Mouse (Mus musculus): ENCODE measurements around the gene Ndufc1. TPM values are rescaled to one million over a fixed set of nuclear protein-coding genes. Genes with fewer than 3 reads are reported as not detected.
"Not testable (repeated sequence)": the region's sequence is repeated elsewhere in the genome, so short reads cannot be mapped to it uniquely, and the experiment has no call there.

Ndufc1 gene
- total RNA-seq, 1 experiment from 2014 or later: 904 TPM

DNA sequence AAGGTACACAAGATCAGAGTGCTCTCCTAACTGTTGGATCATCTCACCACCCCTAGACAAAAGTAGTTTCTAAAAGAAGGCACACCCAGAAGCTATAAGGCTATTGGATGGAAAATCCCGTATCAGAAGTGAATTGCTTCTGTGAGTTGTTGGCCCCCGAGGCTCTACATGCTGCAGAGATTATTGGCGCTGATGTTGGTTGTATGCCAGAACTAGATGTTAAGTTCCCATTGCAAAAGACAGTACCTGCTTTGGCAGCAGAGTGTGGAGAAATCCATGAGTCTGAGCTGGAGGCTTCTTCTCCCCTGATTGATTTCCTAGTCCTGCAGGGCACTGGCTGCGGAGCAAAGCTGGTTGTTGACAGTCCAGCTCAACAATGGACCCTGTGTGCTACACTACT is 40.8 kb downstream of the Ndufc1 start:
- no peak for DNase-seq

DNA sequence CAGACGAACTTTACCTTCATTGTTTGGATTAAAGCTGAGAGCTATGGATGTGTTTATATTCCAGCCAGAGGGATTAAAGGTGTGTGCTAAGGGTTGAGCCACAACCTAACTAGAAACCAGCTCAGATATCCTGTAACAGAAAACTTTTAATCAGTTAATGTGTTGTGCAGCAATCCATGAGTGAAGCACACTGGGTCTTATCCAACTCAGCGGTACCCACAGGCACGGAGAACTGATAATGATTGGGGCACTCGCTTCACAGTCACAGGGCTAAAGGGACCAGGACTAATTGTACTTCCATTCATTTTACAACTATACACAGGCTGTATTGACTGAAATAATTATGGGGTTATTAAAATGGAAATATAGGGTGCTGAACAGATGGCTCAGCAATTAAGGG is 41.9 kb downstream of the Ndufc1 start:
- no peak for DNase-seq

DNA sequence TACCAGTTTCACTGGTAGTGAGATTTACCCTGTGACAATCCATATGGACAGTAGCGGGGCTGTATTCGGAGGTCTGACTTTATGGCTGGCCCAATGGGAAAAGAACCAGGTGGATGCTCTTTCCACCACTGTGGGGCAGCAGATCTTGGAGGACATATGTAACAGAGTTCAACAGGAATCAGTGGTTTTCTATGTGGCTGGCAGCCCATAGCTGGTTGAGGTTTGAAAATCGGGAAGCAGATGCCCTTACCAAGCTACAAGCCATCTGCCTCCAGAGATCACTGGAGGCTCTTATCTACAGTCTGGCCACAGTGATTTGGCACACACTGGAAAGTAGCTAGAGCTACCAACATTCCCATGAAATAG is 43.3 kb downstream of the Ndufc1 start:
- DNase-seq: no peak

DNA sequence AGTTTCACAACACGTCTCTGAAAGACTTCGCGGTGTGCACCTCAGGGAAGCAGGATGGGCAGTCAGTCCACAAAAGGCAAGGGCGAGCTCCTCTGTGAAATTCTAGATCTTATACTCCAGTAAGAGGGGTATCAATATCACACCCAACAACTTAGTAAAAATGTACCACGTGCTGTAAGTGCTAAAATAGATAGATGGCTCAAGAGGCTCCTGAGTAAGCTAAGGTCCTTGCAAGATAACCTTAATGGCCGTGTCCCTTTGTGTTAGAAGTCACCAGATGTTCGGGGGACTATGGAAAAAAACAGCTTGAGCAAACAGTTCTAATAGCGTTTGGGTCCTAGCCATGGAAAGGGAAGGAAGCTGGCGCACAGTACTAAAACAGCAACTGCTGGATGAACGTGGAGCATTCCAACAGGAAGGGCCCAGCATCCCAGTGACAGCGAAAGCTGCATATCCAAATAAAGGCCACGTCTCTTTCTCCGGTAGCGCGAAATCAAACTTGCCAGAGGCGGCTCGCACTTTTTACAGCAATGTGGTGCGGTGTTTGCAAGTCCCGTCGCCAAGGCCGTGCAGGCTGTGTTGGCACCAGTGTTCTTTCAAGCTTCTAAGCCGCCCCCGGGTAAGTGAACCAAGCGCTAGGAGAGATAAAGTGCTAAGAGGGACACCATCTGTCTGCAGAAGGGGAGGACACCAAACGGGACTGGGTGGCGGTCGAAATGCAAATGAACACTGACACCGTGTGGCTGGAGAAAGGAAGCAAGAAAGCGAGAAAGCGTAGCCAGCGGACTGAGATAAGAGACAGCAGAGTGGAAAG is 43.9 kb downstream of the Ndufc1 start:
- peak; percentile 87 for DNase-seq

DNA sequence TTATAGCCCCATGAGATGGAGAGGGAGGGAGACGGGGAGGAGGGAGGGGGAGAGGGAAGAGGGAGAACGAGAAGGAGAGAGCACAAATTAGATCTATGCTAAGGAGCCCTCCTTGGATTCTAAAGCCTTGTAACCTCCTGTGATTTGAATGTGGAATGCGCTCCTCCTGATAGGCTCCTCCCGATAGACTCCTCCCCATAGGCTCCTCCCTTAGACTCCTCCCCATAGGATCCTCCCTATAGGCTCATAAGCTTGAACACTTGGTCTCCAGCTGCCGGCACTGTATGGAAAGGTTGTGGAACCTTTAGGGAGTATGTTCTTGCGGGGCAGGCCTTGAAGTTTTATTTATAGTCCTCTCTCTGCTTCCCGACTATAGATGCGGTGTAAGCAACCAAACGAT is 47.7 kb downstream of the Ndufc1 start:
- no peak for DNase-seq

DNA sequence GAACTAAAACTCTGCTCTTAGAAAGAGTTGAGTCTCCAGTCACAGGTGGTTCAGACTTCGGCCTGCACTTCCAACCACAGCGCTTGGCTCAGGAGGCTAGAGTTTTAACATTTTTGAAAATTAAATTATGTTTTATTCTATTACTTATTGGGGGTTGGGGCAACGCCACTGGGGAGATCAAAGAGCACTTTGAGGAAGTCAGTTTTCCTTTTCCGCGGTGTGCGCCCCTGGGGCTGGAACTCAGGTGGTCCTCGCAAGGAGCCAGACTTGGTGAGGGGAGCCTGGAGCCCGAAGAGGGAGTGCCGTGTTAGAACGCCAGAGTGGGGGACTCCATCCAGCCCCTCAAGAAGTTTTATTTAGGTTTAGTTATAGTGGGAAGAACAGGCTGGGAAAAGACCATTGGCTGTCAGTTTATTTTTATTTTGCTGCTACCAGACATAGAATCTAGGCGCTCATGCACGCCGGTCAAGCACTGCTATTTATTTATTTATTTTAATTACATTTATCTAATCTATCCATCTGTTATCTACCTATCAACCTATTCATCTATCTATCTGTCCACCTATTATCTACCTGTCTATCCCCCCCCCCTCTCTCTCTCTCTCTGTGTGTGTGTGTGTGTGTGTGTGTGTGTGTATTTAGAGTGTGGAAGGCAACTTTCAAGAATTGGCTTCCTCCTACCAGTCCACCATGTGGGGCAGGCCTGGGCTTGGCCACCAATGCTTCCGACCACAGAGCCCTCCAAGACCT is 49.1 kb downstream of the Ndufc1 start:
- DNase-seq: no peak

DNA sequence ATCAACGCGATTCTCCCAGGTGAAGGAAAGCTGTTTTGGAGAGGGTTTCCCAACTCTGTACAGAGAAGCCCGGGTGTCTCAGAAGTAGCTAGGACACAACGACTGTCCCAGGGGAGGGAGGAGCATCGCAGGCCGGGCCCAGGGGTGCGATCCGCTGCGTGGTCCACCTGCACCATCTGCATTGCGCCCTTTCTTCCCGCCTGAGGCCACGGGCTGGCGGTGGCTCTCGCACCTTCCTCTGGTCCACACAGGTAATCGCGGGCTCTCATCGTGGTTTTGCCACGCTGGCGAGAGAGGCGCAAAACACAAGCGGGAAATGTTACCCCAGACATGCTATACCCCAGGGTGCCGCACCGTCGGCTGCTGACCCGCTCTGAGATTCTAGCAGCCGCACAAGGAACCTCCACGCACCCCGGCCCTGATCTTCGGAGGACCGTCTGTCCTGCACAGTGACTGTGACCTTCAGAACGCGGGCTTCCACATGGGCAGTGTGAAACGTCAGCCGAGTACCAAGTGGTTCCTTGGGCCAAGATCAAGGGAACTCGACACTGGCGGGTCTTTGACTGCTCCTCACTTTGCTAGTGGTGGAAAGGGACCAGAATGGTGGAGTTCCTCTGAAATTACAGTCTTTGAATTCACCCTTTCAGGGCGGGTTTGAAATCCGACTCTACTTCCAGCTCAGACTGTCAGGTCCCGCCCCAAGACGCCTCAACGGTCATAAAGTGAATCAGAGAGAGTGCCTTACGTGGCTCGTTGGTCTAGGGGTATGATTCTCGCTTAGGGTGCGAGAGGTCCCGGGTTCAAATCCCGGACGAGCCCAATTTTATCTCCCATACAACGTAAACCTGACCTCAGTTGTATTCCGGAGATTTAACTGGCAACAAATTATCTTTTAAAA is 49.9 kb downstream of the Ndufc1 start:
- DNase-seq: peak; percentile 84

DNA sequence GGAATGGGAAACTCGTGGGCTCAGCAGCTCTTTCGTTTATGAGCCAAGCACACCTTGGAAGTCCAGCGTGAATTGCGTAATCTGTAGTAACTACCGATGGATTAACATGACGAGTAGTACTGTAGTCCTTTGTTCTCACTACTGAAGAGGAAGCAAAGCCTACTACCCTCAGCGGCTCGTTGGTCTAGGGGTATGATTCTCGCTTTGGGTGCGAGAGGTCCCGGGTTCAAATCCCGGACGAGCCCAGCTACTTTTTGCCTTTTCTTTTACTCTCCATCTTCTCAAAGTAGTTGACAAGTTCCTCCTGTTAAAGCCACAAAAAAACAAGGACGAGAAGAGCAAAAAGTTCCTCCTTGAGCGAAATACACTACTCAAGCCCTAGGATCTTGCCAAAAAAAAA is 50.6 kb downstream of the Ndufc1 start:
- DNase-seq: peak; percentile 74

DNA sequence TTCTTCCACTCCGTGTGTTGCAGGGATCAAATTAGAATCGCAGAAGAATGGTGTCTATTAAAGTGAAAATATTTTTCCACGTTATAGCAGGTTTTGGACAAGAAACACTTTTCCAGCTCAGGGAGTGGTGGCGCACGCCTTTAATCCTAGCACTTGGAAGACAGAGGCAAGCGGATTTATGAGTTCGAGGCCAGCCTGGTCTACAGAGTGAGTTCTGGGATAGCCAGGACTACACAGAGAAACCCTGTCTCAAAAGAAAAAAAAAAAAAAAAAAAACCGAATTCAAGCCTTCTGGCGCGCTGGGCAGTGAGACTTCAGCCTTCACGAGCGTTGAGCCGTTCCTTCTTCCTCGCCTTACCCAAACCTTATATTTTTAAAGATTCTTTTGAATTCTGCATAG is 51.2 kb downstream of the Ndufc1 start:
- no peak for DNase-seq

DNA sequence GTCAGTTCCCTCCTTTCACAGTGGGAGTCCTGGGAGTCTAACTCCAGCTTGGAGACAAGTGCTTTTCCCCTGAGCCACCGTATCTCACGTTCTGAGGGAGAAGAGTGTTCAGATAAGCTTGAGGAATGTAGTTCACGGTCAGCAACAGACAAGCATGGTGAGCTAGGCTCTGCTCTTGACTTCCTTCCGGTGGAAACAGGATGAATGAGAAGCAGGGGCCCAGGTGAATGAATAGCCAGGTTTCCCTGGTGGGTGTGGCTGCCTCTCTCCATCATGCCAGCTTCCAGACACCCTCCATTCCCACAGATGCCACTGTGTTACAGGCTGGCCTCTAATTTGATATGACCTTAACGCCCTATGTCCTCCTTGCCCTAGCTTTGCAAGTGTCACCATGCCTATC is 51.7 kb downstream of the Ndufc1 start:
- no peak for DNase-seq

DNA sequence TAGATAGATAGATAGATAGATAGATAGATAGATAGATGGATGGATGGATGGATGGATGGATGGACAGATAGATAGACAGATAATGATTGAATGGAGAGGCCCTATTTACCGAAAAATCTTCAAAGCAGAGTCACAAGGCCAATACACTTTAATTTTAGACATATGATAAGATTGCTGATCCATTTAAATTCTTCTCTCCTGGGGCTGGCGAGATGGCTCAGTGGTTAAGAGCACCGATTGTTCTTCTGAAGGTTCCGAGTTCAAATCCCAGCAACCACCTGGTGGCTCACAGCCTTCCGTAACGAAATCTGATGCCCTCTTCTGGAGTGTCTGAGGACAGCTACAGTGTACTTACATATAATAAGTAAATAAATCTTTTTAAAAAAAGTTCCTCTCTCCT is 53.8 kb downstream of the Ndufc1 start:
- not testable (repeated sequence) for DNase-seq

Other genes starting within 250 kb of the Ndufc1 start
- gene Noct, start 184.5 kb downstream of the Ndufc1 start, total RNA-seq (2021): 28.7 and 44.7 TPM in 2 replicates
- 87.8 and 88.4 TPM in 2 replicates for gene Elf2, start 68.3 kb downstream of the Ndufc1 start, total RNA-seq (2021)
- 308 and 324 TPM in 2 replicates for gene Mgarp, start 12.2 kb downstream of the Ndufc1 start, total RNA-seq (2021)
- gene Naa15, start 6.2 kb upstream of the Ndufc1 start, total RNA-seq (2021): 47.8 and 50.1 TPM in 2 replicates
- 13.1 TPM in 2 replicates for gene Rab33b, start 74.9 kb upstream of the Ndufc1 start, total RNA-seq (2021)
- gene Setd7, start 151.9 kb upstream of the Ndufc1 start, total RNA-seq (2021): 33.5 and 47.5 TPM in 2 replicates